Mouse (Mus musculus) heart, embryonic 11.5 days (tissue): ENCODE measurements around the gene Lbhd2. TPM values are rescaled to one million over a fixed set of nuclear protein-coding genes. Genes with fewer than 3 reads are reported as not detected.
A peak's percentile ranks its signal among the peaks of the same experiment; 100 is the strongest.

Experiments
- ATAC-seq: fragments of 200-750 bp; cut with Nextera tagmentation; replicated peaks from 2 replicates; pipeline ENCODE4 v1.8.0; 2017; ENCODE audit warnings: moderate library complexity; ENCODE audit not compliant: insufficient number of reproducible peaks, low FRiP score, low TSS enrichment
- H3K27ac ChIP-seq: fragments of 300-500 bp; sonication (generic); 2 replicates; pipeline ENCODE4 v1.5.1; 2014; ENCODE audit warnings: mild to moderate bottlenecking, low read depth, low read length
- H3K27me3 ChIP-seq: fragments of 300-500 bp; sonication (generic); 2 replicates; pipeline ENCODE4 v1.6.1; 2014; ENCODE audit warnings: mild to moderate bottlenecking, low read length, mixed read lengths; ENCODE audit not compliant: control insufficient read depth, insufficient read depth
- H3K36me3 ChIP-seq: fragments of 300-500 bp; sonication (generic); 2 replicates; pipeline ENCODE4 v1.6.1; 2014; ENCODE audit warnings: mild to moderate bottlenecking, low read length, moderate library complexity, mixed read lengths; ENCODE audit not compliant: control insufficient read depth, insufficient read depth
- H3K4me1 ChIP-seq: fragments of 300-500 bp; sonication (generic); 2 replicates; pipeline ENCODE4 v1.6.1; 2014; ENCODE audit warnings: low read length; ENCODE audit not compliant: control insufficient read depth, insufficient read depth
- H3K4me2 ChIP-seq: fragments of 300-500 bp; sonication (generic); 2 replicates; pipeline ENCODE4 v1.6.1; 2014; ENCODE audit warnings: mild to moderate bottlenecking, moderate library complexity
- H3K4me3 ChIP-seq: fragments of 300-500 bp; sonication (generic); 2 replicates; pipeline ENCODE4 v1.5.1; 2014; ENCODE audit warnings: low read depth, low read length
- H3K9ac ChIP-seq: fragments of 300-500 bp; sonication (generic); 2 replicates; pipeline ENCODE4 v1.6.1; 2014; ENCODE audit warnings: mild to moderate bottlenecking, low read depth, low read length, moderate library complexity
- H3K9me3 ChIP-seq: fragments of 300-500 bp; sonication (generic); replicated peaks from 2 replicates; pipeline ENCODE4 v1.6.1; 2016; ENCODE audit warnings: low read length; ENCODE audit not compliant: control insufficient read depth
- WGBS: fragments of 180-500 bp; shearing (Covaris S2); extraction: QIAGEN DNeasy Blood & Tissue Kit; methylation state at CpG from one replicate; pipeline ENCODE4 v1.1.7; 2014; ENCODE audit not compliant: insufficient replicate concordance; 5-methylcytosine and 5-hydroxymethylcytosine counted together
- polyA plus RNA-seq: library from polyadenylated mRNA; unstranded; fragments of >200 nt; fragmentation: Nextera tagmentation; extraction: Ambion mirVana; gene quantifications from 2 replicates; pipeline ENCODE4 v1.2.1, GENCODE M21; 2014

The Lbhd2 gene
- polyA plus RNA-seq, 1 experiment from 2014 or later: 0.50 TPM

GRCm38 (mm10) chr12:111441523-111441922 is 34.9 kb downstream of the Lbhd2 start:
- WGBS: 58% methylated on average over 3 of the region's 3 CpGs
- ATAC-seq: no peak
- H3K4me2 ChIP-seq: peak overlapping the region; percentile 89; the same call in 1 of the 2 replicates
- no peak overlapping the region for H3K27ac ChIP-seq
- H3K9ac ChIP-seq: no peak overlapping the region
- peaks cover 77% of the 10 kb centered on the region for H3K27me3 ChIP-seq
- H3K9me3 ChIP-seq: no peaks in the 10 kb centered on the region
- H3K4me3 ChIP-seq: no peak overlapping the region
- no peaks in the 10 kb centered on the region for H3K36me3 ChIP-seq
- peaks cover 14% of the 10 kb centered on the region for H3K4me1 ChIP-seq

GRCm38 (mm10) chr12:111442309-111443010 is 35.9 kb downstream of the Lbhd2 start, which contains the start of gene Tnfaip2:
Tnfaip2 (plus strand) TSS chr12:111442469.
- Histone ChIP-seq H3K27ac (peak within 1 kb of the TSS; percentile 50; the same call in 1 of the 2 replicates), H3K9ac (peak within 1 kb of the TSS; percentile 67; the same call in 1 of the 2 replicates), H3K9me3 (no peaks in the 10 kb centered on the region), H3K4me2 (peak within 1 kb of the TSS; percentile 89), H3K27me3 (peaks cover 82% of the 10 kb centered on the region), H3K36me3 (no peaks in the 10 kb centered on the region), H3K4me1 (peaks cover 17% of the 10 kb centered on the region), H3K4me3 (peak within 1 kb of the TSS; percentile 52)
- ATAC-seq: peak; percentile 82
- WGBS: 1% methylated on average over 48 of the region's 48 CpGs

GRCm38 (mm10) chr12:111443011-111443870 is 36.6 kb downstream of the Lbhd2 start:
- peak; percentile 25; the same call in 1 of the 2 replicates for ATAC-seq
- Histone ChIP-seq H3K27me3 (peaks cover 86% of the 10 kb centered on the region), H3K4me2 (peak overlapping the region; percentile 89), H3K36me3 (no peaks in the 10 kb centered on the region), H3K9me3 (no peaks in the 10 kb centered on the region), H3K4me1 (peaks cover 24% of the 10 kb centered on the region), H3K4me3 (peak overlapping the region; percentile 52), H3K27ac (peak overlapping the region; percentile 50; the same call in 1 of the 2 replicates), H3K9ac (peak overlapping the region; percentile 67; the same call in 1 of the 2 replicates)
- 19% methylated on average over 15 of the region's 15 CpGs for WGBS

- no peak overlapping the region for H3K27ac ChIP-seq
- H3K9me3 ChIP-seq: no peaks in the 10 kb centered on the region
- no peak for ATAC-seq
- WGBS: 31% methylated on average over 10 of the region's 10 CpGs
- H3K36me3 ChIP-seq: no peaks in the 10 kb centered on the region
- H3K4me2 ChIP-seq: peak overlapping the region; percentile 89
- H3K4me3 ChIP-seq: peak overlapping the region; percentile 52
- H3K9ac ChIP-seq: no peak overlapping the region
- peaks cover 88% of the 10 kb centered on the region for H3K27me3 ChIP-seq
- H3K4me1 ChIP-seq: peaks cover 28% of the 10 kb centered on the region
Measured at GRCm38 (mm10) chr12:111443921-111444831, 37.6 kb downstream of the Lbhd2 start.

- Histone ChIP-seq H3K4me2 (peak overlapping the region; percentile 57), H3K9ac (no peak overlapping the region), H3K27ac (no peak overlapping the region), H3K27me3 (peaks cover 92% of the 10 kb centered on the region), H3K4me1 (peaks cover 37% of the 10 kb centered on the region), H3K36me3 (no peaks in the 10 kb centered on the region), H3K9me3 (no peaks in the 10 kb centered on the region), H3K4me3 (peak overlapping the region; percentile 36)
- WGBS: 5% methylated on average over 52 of the region's 52 CpGs
- no peak for ATAC-seq
Measured at GRCm38 (mm10) chr12:111445161-111445889, 38.7 kb downstream of the Lbhd2 start.

- H3K27ac ChIP-seq: no peak overlapping the region
- H3K36me3 ChIP-seq: no peaks in the 10 kb centered on the region
- WGBS: 14% methylated on average over 27 of the region's 27 CpGs
- no peak for ATAC-seq
- H3K4me3 ChIP-seq: peak overlapping the region; percentile 36
- H3K27me3 ChIP-seq: peaks cover 90% of the 10 kb centered on the region
- peaks cover 41% of the 10 kb centered on the region for H3K4me1 ChIP-seq
- no peak overlapping the region for H3K9ac ChIP-seq
- H3K9me3 ChIP-seq: no peaks in the 10 kb centered on the region
- peak overlapping the region; percentile 57 for H3K4me2 ChIP-seq
Measured at GRCm38 (mm10) chr12:111445890-111446613, 39.4 kb downstream of the Lbhd2 start.

GRCm38 (mm10) chr12:111446745-111447144 is 40.1 kb downstream of the Lbhd2 start:
- H3K4me3 ChIP-seq: no peak overlapping the region
- WGBS: 38% methylated on average over 5 of the region's 5 CpGs
- no peak overlapping the region for H3K9ac ChIP-seq
- H3K27me3 ChIP-seq: peaks cover 91% of the 10 kb centered on the region
- no peaks in the 10 kb centered on the region for H3K36me3 ChIP-seq
- H3K4me2 ChIP-seq: no peak overlapping the region
- H3K27ac ChIP-seq: no peak overlapping the region
- no peaks in the 10 kb centered on the region for H3K9me3 ChIP-seq
- peaks cover 41% of the 10 kb centered on the region for H3K4me1 ChIP-seq
- ATAC-seq: no peak
